Mouse (Mus musculus) ES-E14 (cell line): ENCODE results near the gene Tuba1a.

Experiments
- CHD2 ChIP-seq: IDR thresholded peaks from 2 replicates; pipeline ENCODE4 v1.6.1; 2014; ENCODE audit warnings: mild to moderate bottlenecking, low read depth, low read length, inconsistent platforms
- HCFC1 ChIP-seq: IDR thresholded peaks from 2 replicates; pipeline ENCODE4 v1.6.1; 2012; ENCODE audit warnings: low read length, inconsistent platforms, borderline replicate concordance; ENCODE audit not compliant: insufficient read depth
- MAFK ChIP-seq: IDR thresholded peaks from 2 replicates; pipeline ENCODE4 v1.6.1; 2014; ENCODE audit warnings: mild to moderate bottlenecking, low read depth, low read length, inconsistent platforms; ENCODE audit not compliant: insufficient read depth
- ZC3H11A ChIP-seq: IDR thresholded peaks from 2 replicates; pipeline ENCODE4 v1.6.1; 2012; ENCODE audit warnings: low read depth, mild to moderate bottlenecking, inconsistent platforms, low read length, borderline replicate concordance
- ZNF384 ChIP-seq: IDR thresholded peaks from 2 replicates; pipeline ENCODE4 v1.6.1; 2012; ENCODE audit warnings: low read depth, low read length, inconsistent platforms

DNA sequence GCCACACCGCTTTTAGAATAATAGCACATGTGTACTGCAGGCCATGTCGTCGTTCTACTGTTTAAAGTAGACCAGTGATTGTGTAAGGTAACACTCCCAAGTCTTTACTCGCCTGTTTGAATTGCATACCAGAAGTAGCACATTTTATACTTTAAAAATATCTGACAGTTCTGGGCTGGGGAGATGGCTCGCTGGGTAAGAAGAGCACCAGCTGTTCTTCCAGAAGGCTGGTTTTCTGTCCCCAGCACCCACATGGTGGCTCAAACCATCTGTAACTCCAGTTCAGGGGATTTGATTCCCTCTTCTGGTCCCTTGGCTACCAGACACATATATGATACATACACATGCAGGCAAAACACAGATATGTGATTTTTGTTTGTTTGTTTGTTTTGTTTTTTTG, 4.0 kb upstream of the Tuba1a start:
- TF ChIP-seq ZNF384 = no peak
- TF ChIP-seq HCFC1 = no peak
- TF ChIP-seq ZC3H11A = no peak
- TF ChIP-seq CHD2 = no peak
- no peak for TF ChIP-seq MAFK
